Mouse (Mus musculus): ENCODE results near the gene Srbd1. TPM values are rescaled to one million over a fixed set of nuclear protein-coding genes. Genes with fewer than 3 reads are reported as not detected.
A peak's percentile ranks its signal among the peaks of the same experiment; 100 is the strongest.

Srbd1 gene
- total RNA-seq, 2 experiments from 2014 or later = 4.7 to 5.3 TPM

DNA sequence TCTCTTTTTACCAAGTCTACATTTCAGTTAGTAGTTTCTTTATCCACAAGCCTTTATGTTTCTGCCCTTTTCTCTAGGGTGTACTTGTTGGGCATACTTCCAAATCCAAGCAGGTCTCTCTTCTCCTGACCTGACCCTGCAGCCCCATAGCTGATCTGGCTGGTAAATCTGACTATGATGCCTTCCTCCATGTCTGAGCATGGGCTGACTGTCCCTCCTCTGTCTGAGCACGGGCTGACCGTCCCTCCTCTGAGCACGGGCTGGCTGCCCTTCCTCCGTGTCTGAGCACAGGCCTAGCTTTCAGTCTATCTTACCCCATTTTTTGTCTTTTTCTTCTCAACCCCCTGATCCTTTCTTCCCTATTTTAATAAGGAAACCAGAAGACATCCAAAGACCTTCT is 162.7 kb downstream of the Srbd1 start:
- DNase-seq = no peak

DNA sequence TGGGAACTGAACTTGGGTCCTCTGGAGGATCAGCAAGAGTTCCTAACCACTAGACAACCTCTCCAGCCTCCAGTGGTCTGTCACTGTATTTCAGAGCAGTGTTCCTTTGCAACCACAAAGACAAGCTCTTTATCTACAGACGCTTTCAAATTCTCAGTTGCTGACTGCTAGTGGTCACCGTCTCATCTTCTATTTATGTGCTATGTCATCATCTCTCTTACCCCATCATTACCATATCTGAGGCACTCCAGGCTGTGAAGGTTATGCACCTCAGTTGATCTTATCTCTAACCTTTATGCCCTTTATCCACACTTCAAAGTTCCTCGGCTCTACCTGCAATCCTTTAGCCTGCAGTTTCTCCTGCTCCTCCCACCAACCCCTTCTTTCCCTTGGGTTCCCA is 163.1 kb downstream of the Srbd1 start:
- DNase-seq = no peak

DNA sequence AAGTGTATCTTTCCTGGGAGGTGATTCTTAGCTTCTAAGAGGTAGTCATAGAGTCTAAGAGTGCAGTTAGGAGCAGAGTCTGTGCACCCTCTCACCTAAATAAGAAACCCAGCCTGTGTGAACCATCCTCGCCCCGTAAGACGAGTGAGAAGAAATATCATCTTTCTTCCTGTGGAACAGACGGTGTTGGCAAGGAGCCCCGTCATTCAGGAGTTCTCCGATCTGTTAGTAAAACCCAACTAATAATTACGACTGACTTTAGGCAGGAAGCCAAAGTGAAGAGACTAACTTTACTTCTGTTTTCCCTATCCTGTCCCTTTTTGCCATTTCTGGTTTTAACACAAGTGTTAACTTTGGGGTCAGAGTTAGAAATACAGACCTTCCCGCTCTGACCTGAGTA is 166.1 kb downstream of the Srbd1 start:
- DNase-seq = no peak

DNA sequence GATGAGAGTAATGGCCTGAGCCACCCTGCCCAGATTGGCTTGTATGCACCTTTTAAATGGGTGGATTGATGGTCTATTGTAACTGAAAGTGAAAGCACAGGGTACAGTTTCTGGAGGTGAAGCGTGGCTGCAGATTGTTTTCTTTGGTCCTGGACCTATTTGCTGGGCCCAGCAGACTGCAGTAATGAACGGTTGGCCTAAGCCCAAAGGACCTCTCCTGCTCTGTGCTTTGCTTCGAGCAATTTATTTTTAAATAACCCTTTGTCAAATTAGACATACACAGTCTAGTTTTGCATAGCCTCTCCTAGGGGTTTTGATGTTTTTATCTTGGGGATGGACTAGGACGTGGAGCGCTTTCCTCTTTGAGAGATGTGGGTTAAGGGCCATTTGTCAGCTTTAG is 169.9 kb downstream of the Srbd1 start:
- DNase-seq = no peak

DNA sequence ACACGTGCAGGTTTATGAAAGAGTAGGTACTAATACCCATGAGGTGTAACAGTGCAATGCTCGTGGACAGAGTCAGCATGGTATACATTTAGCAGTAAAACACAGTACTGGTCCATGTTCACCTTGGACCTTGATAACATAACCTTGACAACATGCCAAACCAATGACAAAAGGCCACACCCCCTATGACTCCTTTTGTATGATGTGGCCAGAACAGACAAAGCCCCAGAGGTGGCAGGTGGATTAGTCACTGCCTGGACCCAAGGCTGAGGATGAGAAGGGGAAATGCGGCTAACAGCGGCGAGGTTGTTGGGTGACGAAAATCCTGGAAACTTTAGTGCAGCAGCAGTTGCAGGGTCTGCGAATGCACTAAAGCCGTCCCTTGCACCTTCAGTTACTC is 170.4 kb downstream of the Srbd1 start:
- no peak for DNase-seq

DNA sequence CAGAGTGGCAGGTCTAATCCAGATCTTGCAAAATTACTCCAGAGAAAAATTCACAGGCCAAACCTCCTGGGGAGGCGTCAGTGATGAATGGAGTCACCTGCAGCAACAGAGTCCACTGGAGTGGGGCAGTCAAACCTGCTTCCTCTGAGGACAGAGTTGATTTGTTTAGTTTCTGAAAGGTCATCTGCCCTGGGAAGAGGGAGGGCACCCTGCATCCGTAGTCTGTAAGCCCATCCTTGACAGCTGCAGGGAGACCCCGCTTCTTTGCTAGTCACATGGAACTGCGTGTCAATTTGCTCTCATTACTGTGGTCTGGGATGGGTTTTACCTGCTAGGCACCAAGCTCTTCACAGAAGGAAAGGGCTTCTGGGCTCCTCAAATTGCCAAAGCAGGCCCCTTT is 173.9 kb downstream of the Srbd1 start:
- no peak for DNase-seq

DNA sequence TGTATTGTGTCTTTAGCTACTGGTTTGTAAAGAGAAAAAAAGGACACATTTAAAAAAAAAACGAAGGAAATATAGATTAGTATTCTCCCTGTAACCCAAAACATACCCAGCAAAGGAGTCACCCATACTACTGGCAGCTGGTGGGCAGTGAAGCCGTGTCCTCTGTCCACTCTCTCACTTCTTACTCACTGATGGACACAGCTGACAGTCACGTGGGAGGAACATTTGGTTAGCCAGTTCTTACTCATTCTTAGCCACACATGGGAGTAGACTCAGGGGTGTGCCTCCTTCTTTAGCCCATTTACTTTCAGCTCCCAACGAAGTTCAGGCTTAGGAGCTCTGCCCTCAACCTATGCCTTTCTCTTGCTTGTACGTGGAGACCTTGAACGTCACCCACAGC is 183.3 kb downstream of the Srbd1 start:
- DNase-seq = no peak

DNA sequence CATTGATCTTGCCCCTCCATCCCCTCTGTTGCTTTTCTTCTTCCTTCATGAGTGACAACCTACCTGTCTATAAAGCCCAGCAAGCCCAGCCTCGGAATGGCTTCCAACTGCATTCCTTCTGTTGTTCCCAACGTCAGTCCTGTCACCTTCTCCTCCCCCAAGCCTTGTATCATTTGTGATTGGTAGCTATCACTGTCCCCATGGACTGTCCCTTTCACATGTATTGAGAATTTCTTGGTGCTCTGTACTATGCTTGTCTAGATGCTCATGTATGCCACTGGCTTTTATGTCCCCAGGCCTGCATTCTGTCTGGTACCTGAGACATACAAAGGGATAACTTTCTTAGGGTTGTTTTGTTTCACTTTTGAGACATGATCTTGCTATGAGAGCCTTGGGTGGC is 193.2 kb downstream of the Srbd1 start:
- DNase-seq = no peak

DNA sequence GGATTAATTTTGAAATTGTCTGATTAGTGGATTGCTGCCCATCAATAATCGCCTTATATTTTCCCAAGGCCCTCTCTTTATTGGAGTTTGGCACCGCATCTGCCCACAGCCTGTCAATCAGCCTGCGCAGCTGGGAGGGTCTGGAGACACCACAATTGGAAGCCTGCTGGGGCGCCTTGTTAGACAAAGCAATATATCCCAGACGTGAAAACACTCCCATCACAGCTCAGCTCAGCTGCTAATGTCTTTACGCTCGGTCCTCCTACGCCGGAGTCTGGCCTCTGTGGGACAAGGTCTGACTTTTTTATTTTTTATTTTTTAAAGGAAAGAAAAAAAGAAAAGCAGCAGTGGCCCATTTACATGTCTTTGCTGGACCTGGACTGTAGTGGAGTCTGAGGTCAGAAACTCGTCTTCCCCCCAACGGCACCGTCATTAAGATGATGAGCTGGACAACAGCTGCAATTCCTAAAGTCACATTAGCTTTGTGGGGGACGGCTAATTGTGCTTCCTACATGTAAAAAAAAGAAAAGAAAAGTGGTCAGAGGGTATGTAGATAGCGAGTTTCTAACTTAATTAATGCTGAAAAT is 195.0 kb downstream of the Srbd1 start:
- DNase-seq = no peak

DNA sequence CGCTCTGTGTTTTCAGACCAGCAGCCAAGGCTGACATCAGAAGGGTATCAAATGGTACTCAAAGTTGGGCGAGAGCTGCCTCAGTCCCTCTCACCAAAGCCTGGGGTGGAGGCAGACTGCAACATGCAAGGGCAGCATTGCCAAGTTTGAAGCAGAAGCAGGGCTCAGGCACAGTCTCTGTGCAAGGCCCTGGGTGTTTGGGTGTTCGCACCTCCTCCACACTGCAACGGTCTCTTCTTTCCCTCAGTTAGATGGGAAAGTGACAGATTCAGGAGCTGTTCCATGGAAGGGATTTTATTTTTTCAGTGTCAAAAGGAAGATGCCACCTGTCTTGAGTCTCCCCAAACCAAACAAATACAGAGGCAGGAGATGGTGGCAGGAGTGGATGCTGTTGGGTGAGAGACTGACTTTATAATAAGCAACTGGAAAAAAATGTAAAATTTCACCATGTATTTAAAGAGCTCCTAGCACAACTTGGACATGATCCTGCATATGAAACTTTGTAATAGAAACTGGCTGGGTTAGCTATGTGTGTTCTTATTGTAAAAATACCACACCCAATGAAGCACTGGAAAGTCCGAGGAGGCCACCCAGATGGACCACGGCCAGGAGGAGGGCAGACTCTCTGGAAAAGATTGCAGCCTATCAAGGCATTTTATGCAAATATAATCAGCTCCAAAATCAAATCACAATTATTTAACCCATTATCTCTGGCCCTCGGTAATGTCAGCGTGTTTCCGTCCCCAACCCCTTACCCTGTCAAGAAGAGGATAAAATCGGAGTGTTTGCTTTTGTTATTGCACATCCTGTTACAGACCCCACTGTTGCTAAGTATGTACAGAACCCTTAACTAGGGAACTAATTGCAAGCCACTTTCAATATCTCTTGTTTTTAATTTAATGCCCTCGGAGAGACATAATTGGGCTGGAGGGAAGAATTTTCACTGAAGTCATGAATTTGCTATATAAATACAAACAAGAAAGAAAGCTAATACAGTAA is 195.8 kb downstream of the Srbd1 start:
- DNase-seq = peak; percentile 52

DNA sequence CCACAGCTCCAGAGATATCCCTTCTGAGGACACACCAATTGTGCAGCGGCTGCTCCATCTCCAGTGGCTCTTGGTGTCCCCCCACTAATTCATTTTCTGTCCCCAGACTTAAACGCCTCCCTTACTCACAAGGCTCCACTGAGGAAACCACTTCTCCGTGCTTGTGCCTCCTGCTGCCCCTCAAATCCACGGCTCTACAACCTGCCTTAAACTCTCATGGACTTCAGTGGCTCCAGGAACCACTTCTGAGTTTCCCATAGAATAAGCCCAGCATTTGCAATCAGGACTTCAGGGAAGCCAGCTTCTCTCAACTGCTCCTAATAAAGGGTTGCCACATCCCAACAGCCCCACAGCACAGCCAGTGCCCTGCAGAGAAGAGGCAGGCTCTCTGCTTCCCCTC is 200.2 kb downstream of the Srbd1 start:
- no peak for DNase-seq

DNA sequence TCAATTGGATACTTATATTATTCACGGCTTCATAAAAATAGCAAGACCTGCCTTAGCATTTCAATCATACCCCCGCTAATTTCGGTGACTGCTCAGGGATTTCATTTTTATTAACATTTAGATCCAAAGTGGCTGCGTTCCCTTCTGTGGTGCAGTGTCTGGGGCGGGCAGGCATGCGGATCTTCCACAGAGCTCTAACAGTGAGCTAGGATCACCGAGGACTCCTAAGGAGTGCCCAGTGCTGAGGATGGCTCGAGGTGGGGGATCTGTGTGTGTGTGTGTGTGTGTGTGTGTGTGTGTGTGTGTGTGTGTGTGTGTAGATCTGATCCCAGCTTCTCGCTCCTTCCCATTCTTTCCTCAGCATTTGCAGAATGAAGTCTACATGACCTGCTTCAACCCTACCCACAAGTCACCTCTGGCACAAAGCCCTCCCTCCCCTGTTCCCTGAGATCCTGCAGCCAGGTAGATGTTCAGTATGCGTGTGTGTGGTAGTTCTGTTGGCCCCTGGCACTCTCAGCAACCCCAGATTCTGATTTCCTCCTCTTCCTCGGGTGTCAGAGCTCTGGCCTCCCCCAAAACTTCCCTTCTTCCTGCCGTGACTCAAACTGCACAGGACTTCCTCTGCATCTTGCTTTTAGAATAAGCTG is 200.9 kb downstream of the Srbd1 start:
- DNase-seq = no peak

DNA sequence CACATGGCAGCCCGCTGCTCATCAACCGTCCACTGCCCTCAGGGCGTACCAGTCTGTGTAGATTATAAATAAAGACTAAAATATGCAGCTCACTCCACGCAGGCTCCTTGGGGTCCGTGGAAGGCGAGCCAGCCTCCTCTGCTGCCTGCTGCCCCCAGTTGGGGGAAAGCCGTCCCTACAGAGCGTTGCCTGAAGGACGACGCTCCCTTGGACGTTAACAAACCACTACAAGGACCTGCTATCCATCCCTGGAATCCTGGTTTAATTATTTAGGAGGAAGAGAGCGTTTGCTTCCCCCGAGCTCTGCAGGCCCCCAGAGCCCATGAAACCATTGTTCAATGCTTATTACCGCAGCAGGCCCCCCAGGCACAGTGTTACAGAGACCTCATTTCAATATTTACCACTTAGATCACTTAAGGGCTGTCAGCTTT is 201.4 kb downstream of the Srbd1 start:
- no peak for DNase-seq

DNA sequence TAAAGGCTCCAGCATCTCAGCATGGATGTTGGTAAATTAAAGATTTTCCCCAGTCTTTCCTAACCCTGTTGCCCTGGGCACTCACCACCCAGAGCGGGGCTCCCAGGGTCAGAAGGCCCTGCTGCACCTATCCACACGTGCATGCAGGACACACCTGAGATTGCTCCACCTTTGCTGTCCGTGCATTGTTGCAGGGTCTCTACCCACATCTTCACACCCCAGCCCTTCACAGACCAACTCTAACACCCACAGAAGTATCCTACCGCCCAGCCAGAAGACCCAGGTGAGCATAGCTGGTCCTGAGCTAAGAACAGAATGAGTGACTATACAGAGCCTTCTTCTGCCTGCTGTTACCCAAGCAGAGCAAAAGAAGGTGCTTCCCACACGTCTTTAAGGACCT is 201.9 kb downstream of the Srbd1 start:
- no peak for DNase-seq

DNA sequence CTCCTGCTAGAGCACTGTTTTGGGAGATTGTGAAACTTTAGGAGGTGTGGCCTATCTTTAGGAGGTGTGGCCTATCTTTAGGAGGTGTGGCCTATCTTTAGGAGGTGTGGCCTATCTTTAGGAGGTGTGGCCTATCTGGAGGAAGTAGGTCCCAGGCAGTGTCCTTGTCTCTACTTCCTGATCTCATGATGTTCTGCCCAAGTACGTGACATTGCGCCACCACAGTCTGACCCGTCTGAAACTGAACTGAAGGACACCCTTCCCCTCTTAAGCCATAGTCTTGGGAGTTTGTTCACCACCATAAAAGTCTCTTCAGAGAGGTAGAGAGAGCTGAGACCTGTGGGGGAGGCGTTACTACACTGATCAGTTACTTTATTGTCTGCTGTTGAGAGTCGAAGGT is 202.9 kb downstream of the Srbd1 start:
- DNase-seq = no peak

DNA sequence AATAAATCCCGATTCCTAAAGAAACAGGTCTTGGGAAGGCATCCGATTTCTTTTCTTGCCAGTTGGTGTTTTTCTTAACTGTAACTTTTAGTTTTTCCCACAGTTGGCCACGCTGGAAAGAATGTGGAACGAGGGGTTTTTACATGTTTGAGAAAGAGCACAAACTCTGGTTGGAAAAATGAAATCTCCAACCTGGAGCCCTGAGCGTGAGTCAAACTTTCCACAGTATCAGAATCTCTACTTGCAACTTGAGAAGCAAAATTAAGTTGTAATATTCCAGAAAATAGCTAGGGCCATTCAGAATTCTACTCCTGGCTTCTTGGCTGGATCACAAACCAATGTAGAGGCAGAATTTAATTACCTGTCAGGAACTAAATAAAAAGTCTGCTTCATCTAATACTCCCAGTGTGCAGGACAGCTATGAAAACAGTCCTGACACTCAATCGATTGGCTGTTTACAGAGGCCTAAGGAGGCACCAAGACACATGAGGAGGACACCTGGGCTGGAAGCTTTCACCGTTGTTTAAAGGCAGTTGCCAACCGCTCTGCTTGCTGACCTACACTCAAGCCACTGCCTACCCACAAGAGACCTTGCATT is 203.7 kb downstream of the Srbd1 start:
- DNase-seq = no peak

DNA sequence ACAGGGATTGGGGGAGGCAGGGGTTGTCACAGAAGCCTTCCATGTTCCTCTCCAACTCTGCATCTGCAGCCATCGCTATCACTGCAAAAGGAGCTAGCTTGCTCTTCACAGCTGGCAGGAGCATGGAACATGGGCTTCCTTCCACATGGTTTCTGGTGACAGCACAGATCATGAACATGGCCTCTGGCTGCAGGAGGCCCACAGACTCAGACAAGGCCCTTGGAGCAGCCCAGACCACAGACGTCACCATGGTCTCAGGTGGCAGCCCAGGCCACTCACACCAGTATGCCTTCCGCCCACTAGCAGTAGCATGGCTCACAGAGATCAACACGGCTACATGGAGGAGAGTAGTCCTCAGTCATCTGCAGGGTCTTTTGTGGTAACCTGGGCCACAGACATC is 207.8 kb downstream of the Srbd1 start:
- DNase-seq = peak; percentile 26

DNA sequence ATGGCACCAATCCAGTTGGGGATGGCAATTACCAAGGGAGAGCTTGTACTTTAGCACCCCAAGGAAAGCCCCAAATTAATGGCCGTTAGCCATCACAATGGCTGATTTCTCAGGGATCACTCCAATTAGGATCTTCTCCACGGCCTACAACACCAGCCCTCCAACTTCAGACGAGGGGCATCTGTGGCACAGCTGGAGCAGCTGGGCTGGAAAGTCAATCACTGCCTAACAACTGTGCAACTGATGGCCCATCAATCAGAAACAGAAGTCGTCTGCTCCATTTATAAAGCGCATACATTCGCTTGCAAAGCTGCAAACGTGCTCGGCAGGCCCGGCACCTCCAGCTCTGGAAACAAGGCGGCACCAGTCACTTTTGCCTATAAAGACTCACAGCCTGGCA is 209.7 kb downstream of the Srbd1 start:
- DNase-seq = no peak

Data from gastrocnemius, postnatal 25 days (tissue).